Mouse (Mus musculus) G1E (cell line): ENCODE results near the gene Zfp747. TPM values are rescaled to one million over a fixed set of nuclear protein-coding genes. Genes with fewer than 3 reads are reported as not detected.
"Not testable (repeated sequence)": the region's sequence is repeated elsewhere in the genome, so short reads cannot be mapped to it uniquely, and the experiment has no call there.

ENCODE experiments used
- ATAC-seq: 2 replicates; pipeline ENCODE4 v1.8.0; 2016; ENCODE audit warnings: mild to moderate bottlenecking; ENCODE audit not compliant: insufficient number of reproducible peaks, poor library complexity, low FRiP score, severe bottlenecking; ENCODE audit errors: extremely low read depth
- DNase-seq: peaks from one replicate; pipeline ENCODE4 v3.0.0; 2012; ENCODE audit warnings: low spot score
- H3K27me3 ChIP-seq: 2 replicates; pipeline ENCODE4 v1.6.1; 2012; ENCODE audit warnings: mild to moderate bottlenecking, low read length, inconsistent platforms; ENCODE audit not compliant: insufficient read depth
- H3K36me3 ChIP-seq: replicated peaks from 2 replicates; pipeline ENCODE3; 2012; ENCODE audit warnings: mild to moderate bottlenecking, inconsistent platforms
- H3K4me1 ChIP-seq: 2 replicates; pipeline ENCODE4 v1.6.1; 2012; ENCODE audit warnings: low read depth, low read length, inconsistent platforms, mixed read lengths; ENCODE audit not compliant: insufficient read depth
- H3K4me3 ChIP-seq: 2 replicates; pipeline ENCODE4 v1.5.1; 2012; ENCODE audit warnings: low read depth, mild to moderate bottlenecking, inconsistent platforms, low read length, moderate library complexity, mixed read lengths
- H3K9me3 ChIP-seq: replicated peaks from 2 replicates; pipeline ENCODE4 v1.6.1; 2012; ENCODE audit warnings: inconsistent platforms
- CTCF ChIP-seq: IDR thresholded peaks from 2 replicates; pipeline ENCODE4 v1.5.1; 2012; ENCODE audit warnings: low read depth, low read length, inconsistent platforms, mixed read lengths
- GATA1 ChIP-seq: IDR thresholded peaks from 2 replicates; pipeline ENCODE4 v1.6.1; 2012; ENCODE audit warnings: borderline replicate concordance, low read length, inconsistent platforms, mixed read lengths
- GATA2 ChIP-seq: IDR thresholded peaks from 2 replicates; pipeline ENCODE4 v1.6.1; 2012; ENCODE audit warnings: low read depth, low read length, inconsistent platforms, borderline replicate concordance
- POLR2AphosphoS5 ChIP-seq: IDR thresholded peaks from 2 replicates; pipeline ENCODE4 v1.6.1; 2012; ENCODE audit warnings: low read depth, low read length, inconsistent platforms; ENCODE audit not compliant: insufficient replicate concordance
- TAL1 ChIP-seq: conservative IDR thresholded peaks from 2 replicates; pipeline ENCODE4 v1.6.1; 2012; ENCODE audit warnings: low read depth, low read length, inconsistent platforms, mixed read lengths
- polyA plus RNA-seq: library from polyadenylated mRNA; stranded (reverse); fragments of >175 nt; gene quantifications from 2 replicates; pipeline ENCODE4 v1.2.3, GENCODE M21; 2012
- total RNA-seq, 2 experiments: library from RNA; stranded (forward) in 1 of 2; stranded (reverse) in 1 of 2; fragments of 200-1000 nt in 1 of 2; fragments of >200 nt in 1 of 2; fragmentation: Nextera tagmentation in 1 of 2; gene quantifications; 2 replicates each; pipeline ENCODE4 v1.2.3; 2014 to 2017

The Zfp747 gene
- total RNA-seq (2014; fragmentation: Nextera tagmentation) (7.8 and 9.3 TPM in 2 replicates), total RNA-seq (2017) (12.9 and 14.2 TPM in 2 replicates), polyA plus RNA-seq (5.5 and 6.2 TPM in 2 replicates)

- Histone ChIP-seq H3K36me3 (peaks cover 17% of the 10 kb centered on the region), H3K4me1 (peaks cover 57% of the 10 kb centered on the region), H3K4me3 (peak within 1 kb of the TSS; percentile 89)
- H3K9me3 ChIP-seq, H3K27me3 ChIP-seq: not testable (repeated sequence)
- ATAC-seq = peak; percentile 89
- peak; percentile 90 for DNase-seq
Measured at GRCm38 (mm10) chr7:127375271-127376245, at the start of gene Zfp747. Zfp747 (minus strand) TSS chr7:127376050.

GRCm38 (mm10) chr7:127425291-127425690 lies 49.4 kb upstream of the Zfp747 start:
- TF ChIP-seq GATA2 = no peak
- TF ChIP-seq POLR2AphosphoS5 = no peak
- TF ChIP-seq CTCF = no peak
- TF ChIP-seq TAL1 = no peak
- no peak for TF ChIP-seq GATA1
- DNase-seq (no peak), ATAC-seq (no peak)
- H3K4me3 ChIP-seq = no peak overlapping the region
- H3K36me3 ChIP-seq = peaks cover 3% of the 10 kb centered on the region
- peaks cover 12% of the 10 kb centered on the region for H3K27me3 ChIP-seq
- peaks cover 4% of the 10 kb centered on the region; the same call in 1 of the 2 replicates for H3K9me3 ChIP-seq
- peaks cover 30% of the 10 kb centered on the region for H3K4me1 ChIP-seq

GRCm38 (mm10) chr7:127422247-127422646 lies 46.4 kb upstream of the Zfp747 start:
- peaks cover 39% of the 10 kb centered on the region for H3K4me1 ChIP-seq
- peak overlapping the region; percentile 86 for H3K4me3 ChIP-seq
- peaks cover 9% of the 10 kb centered on the region for H3K27me3 ChIP-seq
- peaks cover 31% of the 10 kb centered on the region for H3K36me3 ChIP-seq
- DNase-seq (no peak), ATAC-seq (no peak)
- H3K9me3 ChIP-seq = peaks cover 4% of the 10 kb centered on the region; the same call in 1 of the 2 replicates
- TF ChIP-seq GATA2 = no peak
- TF ChIP-seq CTCF = no peak
- no peak for TF ChIP-seq GATA1
- no peak for TF ChIP-seq POLR2AphosphoS5
- TF ChIP-seq TAL1 = no peak

- peaks cover 6% of the 10 kb centered on the region for H3K27me3 ChIP-seq
- no peaks in the 10 kb centered on the region for H3K9me3 ChIP-seq
- DNase-seq (peak; percentile 95), ATAC-seq (peak; percentile 84; the same call in 1 of the 2 replicates)
- no peak for TF ChIP-seq CTCF
- no peak for TF ChIP-seq GATA1
- no peak for TF ChIP-seq TAL1
- no peak for TF ChIP-seq POLR2AphosphoS5
- TF ChIP-seq GATA2 = no peak
- H3K4me1 ChIP-seq = peaks cover 36% of the 10 kb centered on the region
- peak within 1 kb of the TSS; percentile 86 for H3K4me3 ChIP-seq
- peaks cover 32% of the 10 kb centered on the region for H3K36me3 ChIP-seq
Measured at GRCm38 (mm10) chr7:127421388-127422191, 45.7 kb upstream of the Zfp747 start, which contains the start of gene Zfp688. Zfp688 (minus strand) TSS chr7:127422068.

- Histone ChIP-seq H3K9me3 (no peaks in the 10 kb centered on the region), H3K4me3 (no peak overlapping the region), H3K36me3 (no peaks in the 10 kb centered on the region), H3K4me1 (peaks cover 10% of the 10 kb centered on the region), H3K27me3 (peaks cover 4% of the 10 kb centered on the region)
- ATAC-seq (no peak), DNase-seq (no peak)
- no peak for TF ChIP-seq POLR2AphosphoS5
- TF ChIP-seq CTCF = no peak
- TF ChIP-seq GATA2 = no peak
- no peak for TF ChIP-seq TAL1
- TF ChIP-seq GATA1 = no peak
Measured at GRCm38 (mm10) chr7:127411418-127411817, 35.6 kb upstream of the Zfp747 start.

GRCm38 (mm10) chr7:127406002-127406987 lies 30.4 kb upstream of the Zfp747 start, which contains the start of gene Zfp764:
Zfp764 (minus strand) TSS chr7:127406822.
- H3K9me3 ChIP-seq, ATAC-seq, H3K36me3 ChIP-seq: not testable (repeated sequence)
- peaks cover 15% of the 10 kb centered on the region for H3K4me1 ChIP-seq
- H3K4me3 ChIP-seq = peak within 1 kb of the TSS; percentile 71
- DNase-seq = peak; percentile 21
- peaks cover 10% of the 10 kb centered on the region for H3K27me3 ChIP-seq

GRCm38 (mm10) chr7:127404101-127404500 lies 28.3 kb upstream of the Zfp747 start:
- not testable (repeated sequence) for H3K36me3 ChIP-seq, DNase-seq

More at GRCm38 (mm10) chr7:127404101-127404500, 28.3 kb upstream of the Zfp747 start:
- not testable (repeated sequence) for H3K27me3 ChIP-seq, H3K9me3 ChIP-seq, ATAC-seq, H3K4me3 ChIP-seq
- H3K4me1 ChIP-seq = peaks cover 15% of the 10 kb centered on the region
